Mouse (Mus musculus) neural tube, embryonic 15.5 days (tissue): Measurements from ENCODE around the gene Col9a3. TPM values are rescaled to one million over a fixed set of nuclear protein-coding genes. Genes with fewer than 3 reads are reported as not detected.

Experiments used
- polyA plus RNA-seq: library from polyadenylated mRNA; unstranded; fragments of >200 nt; fragmentation: Nextera tagmentation; extraction: Ambion mirVana; gene quantifications from 2 replicates; pipeline ENCODE4 v1.2.1, GENCODE M21; 2015

Col9a3 gene
- polyA plus RNA-seq, 1 experiment from 2014 or later = 90.3 TPM

Other genes starting within 250 kb of the Col9a3 start
- 2.4 and 4.0 TPM in 2 replicates for gene Slco4a1, start 141.5 kb upstream of the Col9a3 start, polyA plus RNA-seq
- gene Ntsr1, start 97.8 kb upstream of the Col9a3 start, polyA plus RNA-seq = 2.0 and 2.2 TPM in 2 replicates
- gene Mrgbp, start 16.5 kb upstream of the Col9a3 start, polyA plus RNA-seq = 36.7 and 37.0 TPM in 2 replicates
- gene Ogfr, start 8.5 kb upstream of the Col9a3 start, polyA plus RNA-seq = 81.0 and 90.0 TPM in 2 replicates
- 0.37 and 0.77 TPM in 2 replicates for gene Tcfl5, start 44.9 kb downstream of the Col9a3 start, polyA plus RNA-seq
- gene Dido1, start 112.2 kb downstream of the Col9a3 start, polyA plus RNA-seq = 21.4 and 23.1 TPM in 2 replicates
- 54.9 and 57.5 TPM in 2 replicates for gene Gid8, start 112.3 kb downstream of the Col9a3 start, polyA plus RNA-seq
- gene Slc17a9, start 127.5 kb downstream of the Col9a3 start, polyA plus RNA-seq = 0.31 and 1.4 TPM in 2 replicates
- gene Bhlhe23, start 179.1 kb downstream of the Col9a3 start, polyA plus RNA-seq = 1.6 and 1.9 TPM in 2 replicates